In genomic region chr10:89442640-89443039, GRCm38 (mm10) we compare ENCODE assay signal across 8 mouse cellular contexts. TPM values are rescaled to one million over a fixed set of nuclear protein-coding genes. Genes with fewer than 3 reads are reported as not detected.
DNase-seq lines count a peak whose midpoint lies in the region; ATAC-seq and TF ChIP-seq lines count a peak whose summit lies in the region.

No protein-coding gene starts in this region.

- CTCF ChIA-PET in Patski (lab: Charles Lee) = interaction anchor here (1.0 to 1.1 kb wide), 2 partner anchors 24 to 187 kb away, joined by 3 read pairs; no protein-coding TSS in a partner anchor

- POLR2A ChIA-PET in Patski (lab: Charles Lee) = no interaction called here

- no peak for ATAC-seq in heart, embryonic 13.5 days (ENCODE audit: extremely low read depth, insufficient number of reproducible peaks, low FRiP score, low TSS enrichment)
- peak; percentile 7 for ATAC-seq in Patski
- no peak for ATAC-seq in hindbrain, embryonic 11.5 days (ENCODE audit: low FRiP score)
- ATAC-seq in midbrain, embryonic 12.5 days (ENCODE audit: low FRiP score, low read depth) = no peak

- no peak for DNase-seq in heart, adult 11 months
- DNase-seq in Patski (ENCODE audit: low read depth, low spot score) = no peak
- DNase-seq in hindbrain, embryonic 11.5 days (ENCODE audit: low spot score) = no peak
- DNase-seq in retina, embryonic 14.5 days (ENCODE audit: low spot score) = no peak
- DNase-seq in left cerebral cortex, postnatal 36 days (ENCODE audit: low spot score in 2 of 2) = no peak
- no peak for DNase-seq in testis, postnatal 10 days (ENCODE audit: low spot score)

- no peaks in the 10 kb centered on the region for H3K27me3 ChIP-seq in heart, embryonic 13.5 days (replicated peaks)
- no peaks in the 10 kb centered on the region for H3K27me3 ChIP-seq in Patski
- H3K27me3 ChIP-seq in hindbrain, embryonic 11.5 days (ENCODE audit: control insufficient read depth, insufficient read depth, low read length) = peaks cover 19% of the 10 kb centered on the region
- peaks cover 77% of the 10 kb centered on the region for H3K27me3 ChIP-seq in midbrain, embryonic 12.5 days

- H3K4me1 ChIP-seq in heart, embryonic 13.5 days = peaks cover 47% of the 10 kb centered on the region
- no peaks in the 10 kb centered on the region for H3K4me1 ChIP-seq in hindbrain, embryonic 11.5 days (replicated peaks; ENCODE audit: control insufficient read depth, insufficient read depth, low read length)
- H3K4me1 ChIP-seq in midbrain, embryonic 12.5 days = peaks cover 18% of the 10 kb centered on the region

- intact Hi-C loops in left cerebral cortex, postnatal 36 days (cut with DNase I) = no loop called here

- H3K9me3 ChIP-seq in heart, embryonic 13.5 days = peaks cover 4% of the 10 kb centered on the region; the same call in 1 of the 2 replicates
- no peaks in the 10 kb centered on the region for H3K9me3 ChIP-seq in hindbrain, embryonic 11.5 days (ENCODE audit: control insufficient read depth, low read length)
- no peaks in the 10 kb centered on the region for H3K9me3 ChIP-seq in midbrain, embryonic 12.5 days

- H3K4me3 ChIP-seq in heart, embryonic 13.5 days = peak overlapping the region; percentile 87
- H3K4me3 ChIP-seq in hindbrain, embryonic 11.5 days (ENCODE audit: low read depth, low read length) = peak overlapping the region; percentile 53
- peak overlapping the region; percentile 66 for H3K4me3 ChIP-seq in midbrain, embryonic 12.5 days

- 14% methylated on average over 4 of the region's 4 CpGs for WGBS in heart, embryonic 13.5 days
- WGBS in hindbrain, embryonic 11.5 days = 39% methylated on average over 4 of the region's 4 CpGs
- 32% methylated on average over 4 of the region's 4 CpGs for WGBS in midbrain, embryonic 12.5 days

- H3K9ac ChIP-seq in heart, embryonic 13.5 days = peak overlapping the region; percentile 87
- no peak overlapping the region for H3K9ac ChIP-seq in hindbrain, embryonic 11.5 days (ENCODE audit: low read depth, low read length)
- peak overlapping the region; percentile 59; the same call in 1 of the 2 replicates for H3K9ac ChIP-seq in midbrain, embryonic 12.5 days (replicated peaks)

- H3K36me3 ChIP-seq in heart, embryonic 13.5 days = peaks cover 13% of the 10 kb centered on the region
- H3K36me3 ChIP-seq in hindbrain, embryonic 11.5 days (ENCODE audit: control insufficient read depth, insufficient read depth, low read length) = no peaks in the 10 kb centered on the region
- no peaks in the 10 kb centered on the region for H3K36me3 ChIP-seq in midbrain, embryonic 12.5 days

- peak overlapping the region; percentile 89 for H3K4me2 ChIP-seq in heart, embryonic 13.5 days
- H3K4me2 ChIP-seq in hindbrain, embryonic 11.5 days (replicated peaks; ENCODE audit: low read depth, low read length) = peak overlapping the region; percentile 80
- H3K4me2 ChIP-seq in midbrain, embryonic 12.5 days (replicated peaks) = peak overlapping the region; percentile 89

- in situ Hi-C loops in Patski (cut with MboI; ENCODE audit: low pct_unique_long_range_greater_than_20kb) = no loop called here

- TF ChIP-seq CTCF in Patski (IDR thresholded peaks at IDR 0.05) = no peak

- H3K27ac ChIP-seq in heart, embryonic 13.5 days (replicated peaks) = peak overlapping the region; percentile 80
- H3K27ac ChIP-seq in hindbrain, embryonic 11.5 days (ENCODE audit: low read depth, low read length) = no peak overlapping the region
- no peak overlapping the region for H3K27ac ChIP-seq in midbrain, embryonic 12.5 days (replicated peaks)

RNA-seq across cellular contexts. Expression of gene Gas2l3, which starts 1.1 kb away (rescaled TPM):
- 16.8 and 23.2 TPM in 2 replicates for polyA plus RNA-seq in heart, embryonic 13.5 days (2015; fragmentation: Nextera tagmentation; extraction: Ambion mirVana)
- polyA plus RNA-seq in Patski (2021) = 8.6 TPM
- 9.3 and 10.3 TPM in 2 replicates for polyA plus RNA-seq in hindbrain, embryonic 11.5 days (2014; fragmentation: Nextera tagmentation; extraction: Ambion mirVana)
- polyA plus RNA-seq in midbrain, embryonic 12.5 days (2016; fragmentation: Nextera tagmentation; extraction: Ambion mirVana) = 10.9 and 13.0 TPM in 2 replicates
- total RNA-seq in left cerebral cortex, postnatal 36 days (2021) = 1 to 10 TPM; 1.6 to 2.4 TPM
